Mouse (Mus musculus): ENCODE data around the gene Fam47e.

DNA sequence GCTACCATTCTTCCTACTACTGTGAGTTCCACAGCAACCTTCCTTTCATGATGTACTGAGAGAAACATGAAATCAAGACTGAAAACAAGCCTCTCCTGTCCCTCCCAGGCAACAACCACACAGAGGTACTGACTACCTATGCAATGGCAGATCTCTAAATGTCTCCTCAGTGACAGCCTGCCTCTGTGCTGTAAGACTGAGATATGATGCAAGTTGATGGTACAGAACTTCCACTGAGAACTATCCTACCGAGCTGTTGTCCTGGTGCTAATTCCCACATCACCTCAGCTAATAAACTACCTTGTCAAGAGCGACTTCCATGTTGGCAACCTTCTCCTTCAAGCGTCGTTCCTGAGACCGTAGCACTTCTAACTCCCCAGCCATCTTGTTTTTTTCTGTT lies 81.0 kb downstream of the Fam47e start:
- TF ChIP-seq CTCF (IDR thresholded peaks at IDR 0.05 in 2 of 3, conservative IDR thresholded peaks at IDR 0.05 in 1 of 3; ENCODE audit: control insufficient read depth in 1 of 3, insufficient read depth in 1 of 3, low read depth in 2 of 3, low read length in 3 of 3, poor library complexity in 1 of 3, severe bottlenecking in 1 of 3) (no peak), POLR2A (IDR thresholded peaks at IDR 0.05; ENCODE audit: control insufficient read depth in 1 of 2, insufficient read depth in 1 of 2, low read depth in 1 of 2, low read length in 2 of 2, poor library complexity in 1 of 2) (no peak), ZKSCAN1 (IDR thresholded peaks at IDR 0.05; ENCODE audit: low read depth, low read length) (no peak), TBP (IDR thresholded peaks at IDR 0.05; ENCODE audit: low read depth, low read length) (no peak), MXI1 (IDR thresholded peaks at IDR 0.05; ENCODE audit: low read depth, low read length) (no peak), USF2 (IDR thresholded peaks at IDR 0.05; ENCODE audit: borderline replicate concordance in 1 of 2, insufficient read depth in 1 of 2, low read depth in 1 of 2, low read length in 2 of 2) (no peak), MAZ (IDR thresholded peaks at IDR 0.05; ENCODE audit: low read depth, low read length) (no peak), ZNF384 (IDR thresholded peaks at IDR 0.05; ENCODE audit: low read depth, low read length) (no peak)

Data from MEL (cell line).